Comparison of ENCODE assay signal across 8 mouse cellular contexts in the genomic region with DNA sequence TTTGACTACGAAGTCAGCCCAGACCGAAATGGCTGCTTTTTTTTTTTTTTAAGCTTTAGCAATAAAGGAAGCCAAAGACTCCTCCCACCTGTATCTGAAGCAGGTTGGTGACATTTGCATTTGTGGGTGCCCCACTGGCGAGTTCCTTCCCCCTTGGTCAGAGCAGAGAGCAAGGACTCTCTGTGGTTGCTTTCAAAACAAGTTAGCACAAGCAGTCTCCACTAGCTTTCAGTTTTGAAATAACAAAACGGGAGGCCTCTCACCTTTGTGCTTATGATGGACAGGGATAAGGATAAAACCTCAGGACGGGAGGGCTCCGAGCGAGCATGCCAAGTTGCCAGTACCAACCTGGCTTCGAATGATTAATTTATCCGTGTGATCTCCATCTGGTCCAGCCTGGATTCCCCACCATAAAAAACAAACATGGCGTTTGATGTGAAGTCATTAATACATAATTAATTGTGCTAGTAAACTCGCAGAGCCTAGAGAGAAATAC. TPM values are rescaled to one million over a fixed set of nuclear protein-coding genes. Genes with fewer than 3 reads are reported as not detected.
DNase-seq lines count a peak whose midpoint lies in the region; ATAC-seq and TF ChIP-seq lines count a peak whose summit lies in the region.

No protein-coding gene starts in this region.

- no peak overlapping the region for H3K9ac ChIP-seq in heart, embryonic 16.5 days (ENCODE audit: low read length)
- H3K9ac ChIP-seq in liver, embryonic 13.5 days: peak overlapping the region; percentile 81

- WGBS in cerebellum, adult 2 months: 4% methylated on average over 11 of the region's 11 CpGs
- WGBS in heart, embryonic 16.5 days: 46% methylated on average over 11 of the region's 11 CpGs
- WGBS in liver, embryonic 13.5 days (ENCODE audit: insufficient replicate concordance): 38% methylated on average over 11 of the region's 11 CpGs

- H3K27ac ChIP-seq in cerebellum, adult 2 months (ENCODE audit: insufficient read depth, low read length): 0 out of 2 replicates have a peak overlapping the region, but pooled peaks have one; percentile 28
- H3K27ac ChIP-seq in heart, embryonic 16.5 days (ENCODE audit: low read length): no peak overlapping the region
- peak overlapping the region; percentile 37; the same call in 1 of the 2 replicates for H3K27ac ChIP-seq in liver, embryonic 13.5 days

- peaks cover 9% of the 10 kb centered on the region for H3K4me1 ChIP-seq in cerebellum, adult 2 months (ENCODE audit: control insufficient read depth, insufficient read depth, low read length)
- H3K4me1 ChIP-seq in G1E (ENCODE audit: insufficient read depth, low read depth, low read length): peaks cover 25% of the 10 kb centered on the region
- peaks cover 29% of the 10 kb centered on the region for H3K4me1 ChIP-seq in heart, embryonic 16.5 days (ENCODE audit: control insufficient read depth, insufficient read depth, low read length)
- H3K4me1 ChIP-seq in liver, embryonic 13.5 days (replicated peaks): peaks cover 51% of the 10 kb centered on the region

- peak overlapping the region; percentile 93 for H3K4me2 ChIP-seq in heart, embryonic 16.5 days (ENCODE audit: low read depth, low read length)
- H3K4me2 ChIP-seq in liver, embryonic 13.5 days: peak overlapping the region; percentile 97

- H3K4me3 ChIP-seq in cerebellum, adult 2 months (replicated peaks; ENCODE audit: insufficient read depth, low read depth, low read length): peak overlapping the region; percentile 45
- no peak overlapping the region; the same call in 1 of the 2 replicates for H3K4me3 ChIP-seq in G1E (ENCODE audit: low read depth, low read length)
- peak overlapping the region; percentile 84 for H3K4me3 ChIP-seq in heart, embryonic 16.5 days (ENCODE audit: low read length)
- H3K4me3 ChIP-seq in liver, embryonic 13.5 days (replicated peaks): peak overlapping the region; percentile 75

- no peak for TF ChIP-seq POLR2A in cerebellum, adult 2 months (IDR thresholded peaks at IDR 0.05; ENCODE audit: borderline replicate concordance, insufficient read depth, low read length)

- H3K27me3 ChIP-seq in cerebellum, adult 2 months (ENCODE audit: control insufficient read depth, insufficient read depth, low read length): no peaks in the 10 kb centered on the region
- H3K27me3 ChIP-seq in G1E (ENCODE audit: insufficient read depth, low read length): peaks cover 28% of the 10 kb centered on the region
- peaks cover 12% of the 10 kb centered on the region for H3K27me3 ChIP-seq in heart, embryonic 16.5 days (ENCODE audit: control insufficient read depth, insufficient read depth, low read length)
- H3K27me3 ChIP-seq in liver, embryonic 13.5 days: peaks cover 52% of the 10 kb centered on the region

- DNase-seq in cerebellum, adult 2 months: peak in 1 of 2 experiments; percentile 37
- DNase-seq in cerebellum, adult 9-10 months: no peak
- peak; percentile 42 for DNase-seq in G1E (ENCODE audit: low spot score)
- DNase-seq in liver, embryonic 13.5 days: no peak
- peak; percentile 85 for DNase-seq in natural killer cell, adult 2 months (ENCODE audit: low spot score in 2 of 2)

- ATAC-seq in G1E (ENCODE audit: extremely low read depth, insufficient number of reproducible peaks, low FRiP score, poor library complexity, severe bottlenecking): no peak
- ATAC-seq in heart, embryonic 16.5 days (replicated peaks; ENCODE audit: extremely low read depth, insufficient read depth, low FRiP score): no peak
- ATAC-seq in liver, embryonic 13.5 days (ENCODE audit: low read depth): no peak
- no peak for ATAC-seq in erythroid progenitor cell, adult 5-6 weeks (replicated peaks; ENCODE audit: low FRiP score, poor library complexity, severe bottlenecking)
- no peak for ATAC-seq in frontal cortex, adult (ENCODE audit: low TSS enrichment)

- peaks cover 32% of the 10 kb centered on the region for H3K36me3 ChIP-seq in G1E (replicated peaks)
- H3K36me3 ChIP-seq in heart, embryonic 16.5 days (ENCODE audit: control insufficient read depth, insufficient read depth): no peaks in the 10 kb centered on the region
- no peaks in the 10 kb centered on the region for H3K36me3 ChIP-seq in liver, embryonic 13.5 days

- no peak for TF ChIP-seq CTCF in cerebellum, adult 2 months (IDR thresholded peaks at IDR 0.05; ENCODE audit: borderline replicate concordance, insufficient read depth, low read depth, low read length)
- TF ChIP-seq CTCF in G1E (IDR thresholded peaks at IDR 0.05; ENCODE audit: low read depth, low read length): no peak

- H3K9me3 ChIP-seq in G1E (replicated peaks): no peaks in the 10 kb centered on the region
- H3K9me3 ChIP-seq in heart, embryonic 16.5 days (replicated peaks; ENCODE audit: control insufficient read depth, low read length): no peaks in the 10 kb centered on the region
- no peaks in the 10 kb centered on the region for H3K9me3 ChIP-seq in liver, embryonic 13.5 days (replicated peaks)

RNA-seq across cellular contexts. Expression of gene Hip1r, which starts 1.2 kb away (rescaled TPM):
- 41.8 and 42.4 TPM in 2 replicates for polyA plus RNA-seq in cerebellum, adult 2 months (2012; rRNA removed)
- total RNA-seq in G1E (2014; fragmentation: Nextera tagmentation) (14.2 and 21.7 TPM in 2 replicates), G1E (2017) (5.6 and 7.9 TPM in 2 replicates)
- polyA plus RNA-seq in G1E (2012): 14.9 and 16.5 TPM in 2 replicates
- 11.2 and 11.7 TPM in 2 replicates for polyA plus RNA-seq in heart, embryonic 16.5 days (2015; fragmentation: Nextera tagmentation; extraction: Ambion mirVana)
- 11.3 and 12.9 TPM in 2 replicates for polyA plus RNA-seq in liver, embryonic 13.5 days (2015; fragmentation: Nextera tagmentation; extraction: Ambion mirVana)
- total RNA-seq in erythroid progenitor cell, adult 5-6 weeks (2015; ENCODE audit: low replicate concordance): 0.84 and 2.2 TPM in 2 replicates
- 8.2 and 18.2 TPM in 2 replicates for total RNA-seq in erythroid progenitor cell, adult 5-6 weeks (2017; ENCODE audit: low replicate concordance)

RNA-seq across cellular contexts. Expression of gene Ccdc62, which starts 44.2 kb away (rescaled TPM):
- 4.6 and 5.8 TPM in 2 replicates for polyA plus RNA-seq in cerebellum, adult 2 months (2012; rRNA removed)
- total RNA-seq in G1E (2014; fragmentation: Nextera tagmentation) (2.8 and 9.4 TPM in 2 replicates), G1E (2017) (3.0 and 3.9 TPM in 2 replicates)
- polyA plus RNA-seq in G1E (2012): 5.0 and 5.6 TPM in 2 replicates
- 4.4 and 6.3 TPM in 2 replicates for polyA plus RNA-seq in heart, embryonic 16.5 days (2015; fragmentation: Nextera tagmentation; extraction: Ambion mirVana)
- 3.6 and 4.1 TPM in 2 replicates for polyA plus RNA-seq in liver, embryonic 13.5 days (2015; fragmentation: Nextera tagmentation; extraction: Ambion mirVana)
- 2.2 and 15.9 TPM in 2 replicates for total RNA-seq in erythroid progenitor cell, adult 5-6 weeks (2015; ENCODE audit: low replicate concordance)
- total RNA-seq in erythroid progenitor cell, adult 5-6 weeks (2017; ENCODE audit: low replicate concordance): 0.39 TPM in 1 of 2 replicates, not detected in the other

RNA-seq across cellular contexts. Expression of gene Gm43518, which starts 47.4 kb away (rescaled TPM):
- polyA plus RNA-seq in cerebellum, adult 2 months (2012; rRNA removed): 0.67 and 1.5 TPM in 2 replicates
- total RNA-seq in G1E (2014; fragmentation: Nextera tagmentation) (1.6 TPM in 1 of 2 replicates, not detected in the other), G1E (2017) (0.27 and 1.5 TPM in 2 replicates)
- polyA plus RNA-seq in G1E (2012): not detected in 2 replicates
- polyA plus RNA-seq in heart, embryonic 16.5 days (2015; fragmentation: Nextera tagmentation; extraction: Ambion mirVana): 1.8 and 2.9 TPM in 2 replicates
- 0.92 and 1.2 TPM in 2 replicates for polyA plus RNA-seq in liver, embryonic 13.5 days (2015; fragmentation: Nextera tagmentation; extraction: Ambion mirVana)
- not detected in 2 replicates for total RNA-seq in erythroid progenitor cell, adult 5-6 weeks (2015; ENCODE audit: low replicate concordance)
- not detected in 2 replicates for total RNA-seq in erythroid progenitor cell, adult 5-6 weeks (2017; ENCODE audit: low replicate concordance)

RNA-seq across cellular contexts. Expression of gene Vps37b, which starts 57.4 kb away (rescaled TPM):
- 41.7 and 47.5 TPM in 2 replicates for polyA plus RNA-seq in cerebellum, adult 2 months (2012; rRNA removed)
- total RNA-seq in G1E (2014; fragmentation: Nextera tagmentation) (55.7 and 64.1 TPM in 2 replicates), G1E (2017) (26.2 and 27.5 TPM in 2 replicates)
- 135 and 192 TPM in 2 replicates for polyA plus RNA-seq in G1E (2012)
- 58.7 and 61.4 TPM in 2 replicates for polyA plus RNA-seq in heart, embryonic 16.5 days (2015; fragmentation: Nextera tagmentation; extraction: Ambion mirVana)
- 16.1 and 18.0 TPM in 2 replicates for polyA plus RNA-seq in liver, embryonic 13.5 days (2015; fragmentation: Nextera tagmentation; extraction: Ambion mirVana)
- 15.5 TPM in 2 replicates for total RNA-seq in erythroid progenitor cell, adult 5-6 weeks (2015; ENCODE audit: low replicate concordance)
- total RNA-seq in erythroid progenitor cell, adult 5-6 weeks (2017; ENCODE audit: low replicate concordance): 7.3 and 9.6 TPM in 2 replicates

Comparison
In these comparisons a context has a peak if more than half of its experiments do, and no peak if none do; other contexts are left out.
1. DNase-seq: peak in G1E (single experiment) and natural killer cell, adult 2 months (2 of 2); none in cerebellum, adult 9-10 months (single experiment) and liver, embryonic 13.5 days (single experiment).